In genomic region chr7:144938661-144939343, GRCm38 (mm10) we compare ENCODE assay signal across 8 mouse cellular contexts. TPM values are rescaled to one million over a fixed set of nuclear protein-coding genes. Genes with fewer than 3 reads are reported as not detected.
DNase-seq lines count a peak whose midpoint lies in the region; ATAC-seq lines count a peak whose summit lies in the region.

No protein-coding gene starts in this region.

- peaks cover 41% of the 10 kb centered on the region for H3K4me1 ChIP-seq in neural tube, embryonic 11.5 days (ENCODE audit: control insufficient read depth, insufficient read depth, low read length)
- peaks cover 63% of the 10 kb centered on the region for H3K4me1 ChIP-seq in embryonic facial prominence, embryonic 15.5 days
- peaks cover 29% of the 10 kb centered on the region for H3K4me1 ChIP-seq in intestine, embryonic 14.5 days (replicated peaks; ENCODE audit: control insufficient read depth, insufficient read depth, low read length)

- peak overlapping the region; percentile 85 for H3K27ac ChIP-seq in neural tube, embryonic 11.5 days (ENCODE audit: low read depth, low read length)
- peak overlapping the region; percentile 88 for H3K27ac ChIP-seq in embryonic facial prominence, embryonic 15.5 days (replicated peaks)
- H3K27ac ChIP-seq in intestine, embryonic 14.5 days (ENCODE audit: low read depth): peak overlapping the region; percentile 16

- under 1% methylated on average over 32 of the region's 32 CpGs for WGBS in neural tube, embryonic 11.5 days
- WGBS in embryonic facial prominence, embryonic 15.5 days: 0% methylated on average over 32 of the region's 32 CpGs
- WGBS in intestine, embryonic 14.5 days: 1% methylated on average over 32 of the region's 32 CpGs

- no peaks in the 10 kb centered on the region for H3K9me3 ChIP-seq in neural tube, embryonic 11.5 days (ENCODE audit: control insufficient read depth, low read length)
- no peaks in the 10 kb centered on the region for H3K9me3 ChIP-seq in embryonic facial prominence, embryonic 15.5 days (replicated peaks)
- H3K9me3 ChIP-seq in intestine, embryonic 14.5 days (ENCODE audit: control insufficient read depth, low read length): no peaks in the 10 kb centered on the region

- H3K9ac ChIP-seq in neural tube, embryonic 11.5 days (ENCODE audit: low read length): peak overlapping the region; percentile 83
- H3K9ac ChIP-seq in embryonic facial prominence, embryonic 15.5 days: peak overlapping the region; percentile 53
- H3K9ac ChIP-seq in intestine, embryonic 14.5 days (ENCODE audit: low read length): peak overlapping the region; percentile 27

- peak overlapping the region; percentile 62 for H3K4me3 ChIP-seq in neural tube, embryonic 11.5 days (ENCODE audit: low read depth, low read length)
- H3K4me3 ChIP-seq in embryonic facial prominence, embryonic 15.5 days (replicated peaks): peak overlapping the region; percentile 65
- H3K4me3 ChIP-seq in intestine, embryonic 14.5 days (ENCODE audit: low read depth, low read length): peak overlapping the region; percentile 44

- H3K4me2 ChIP-seq in neural tube, embryonic 11.5 days (ENCODE audit: low read depth): peak overlapping the region; percentile 86
- peak overlapping the region; percentile 95 for H3K4me2 ChIP-seq in embryonic facial prominence, embryonic 15.5 days (replicated peaks)
- peak overlapping the region; percentile 91 for H3K4me2 ChIP-seq in intestine, embryonic 14.5 days (ENCODE audit: low read length)

- no peak for ATAC-seq in neural tube, embryonic 11.5 days (ENCODE audit: insufficient read depth, low FRiP score, low TSS enrichment)
- no peak for ATAC-seq in embryonic facial prominence, embryonic 15.5 days (ENCODE audit: insufficient number of reproducible peaks, low FRiP score, low TSS enrichment, low read depth)
- no peak for ATAC-seq in intestine, embryonic 14.5 days (replicated peaks; ENCODE audit: low FRiP score, low TSS enrichment, low read depth)

- peaks cover 20% of the 10 kb centered on the region for H3K36me3 ChIP-seq in neural tube, embryonic 11.5 days (ENCODE audit: control insufficient read depth, insufficient read depth, low read length)
- peaks cover 27% of the 10 kb centered on the region for H3K36me3 ChIP-seq in embryonic facial prominence, embryonic 15.5 days
- peaks cover 28% of the 10 kb centered on the region for H3K36me3 ChIP-seq in intestine, embryonic 14.5 days (ENCODE audit: control insufficient read depth, insufficient read depth, low read length)

- H3K27me3 ChIP-seq in neural tube, embryonic 11.5 days (ENCODE audit: control insufficient read depth, insufficient read depth, low read length): peaks cover 4% of the 10 kb centered on the region; the same call in 1 of the 2 replicates
- no peaks in the 10 kb centered on the region for H3K27me3 ChIP-seq in embryonic facial prominence, embryonic 15.5 days
- H3K27me3 ChIP-seq in intestine, embryonic 14.5 days (replicated peaks; ENCODE audit: control insufficient read depth, insufficient read depth, low read length): peaks cover 6% of the 10 kb centered on the region

- no peak for DNase-seq in neural tube, embryonic 11.5 days (ENCODE audit: low spot score)
- no peak for DNase-seq in neural tube, embryonic 10.5 days (ENCODE audit: extremely low spot score, low spot score)
- DNase-seq in intestine, embryonic 14.5 days (ENCODE audit: low spot score): peak; percentile 60
- DNase-seq in lung, postnatal 10 days: peak; percentile 28
- no peak for DNase-seq in left cerebral cortex, adult 9 months (ENCODE audit: low spot score in 2 of 2)
- no peak for DNase-seq in right cerebral cortex, postnatal 4 days
- no peak for DNase-seq in spleen, adult 12 weeks (ENCODE audit: low spot score)

RNA-seq across cellular contexts. Expression of gene Ccnd1, which starts 0.9 kb away (rescaled TPM):
- 201 and 213 TPM in 2 replicates for polyA plus RNA-seq in neural tube, embryonic 11.5 days (2014; fragmentation: Nextera tagmentation; extraction: Ambion mirVana)
- 134 and 143 TPM in 2 replicates for polyA plus RNA-seq in embryonic facial prominence, embryonic 15.5 days (2015; fragmentation: Nextera tagmentation; extraction: Ambion mirVana)
- 83.8 and 94.8 TPM in 2 replicates for polyA plus RNA-seq in intestine, embryonic 14.5 days (2014; fragmentation: Nextera tagmentation; extraction: Ambion mirVana)

RNA-seq across cellular contexts. Expression of gene LTO1, which starts 23.9 kb away (rescaled TPM):
- polyA plus RNA-seq in neural tube, embryonic 11.5 days (2014; fragmentation: Nextera tagmentation; extraction: Ambion mirVana): 28.1 and 29.1 TPM in 2 replicates
- polyA plus RNA-seq in embryonic facial prominence, embryonic 15.5 days (2015; fragmentation: Nextera tagmentation; extraction: Ambion mirVana): 26.6 and 29.5 TPM in 2 replicates
- polyA plus RNA-seq in intestine, embryonic 14.5 days (2014; fragmentation: Nextera tagmentation; extraction: Ambion mirVana): 19.0 and 19.1 TPM in 2 replicates

RNA-seq across cellular contexts. Expression of gene Fgf15, which starts 42.5 kb away (rescaled TPM):
- 48.6 and 53.3 TPM in 2 replicates for polyA plus RNA-seq in neural tube, embryonic 11.5 days (2014; fragmentation: Nextera tagmentation; extraction: Ambion mirVana)
- 1.00 and 1.6 TPM in 2 replicates for polyA plus RNA-seq in embryonic facial prominence, embryonic 15.5 days (2015; fragmentation: Nextera tagmentation; extraction: Ambion mirVana)
- polyA plus RNA-seq in intestine, embryonic 14.5 days (2014; fragmentation: Nextera tagmentation; extraction: Ambion mirVana): not detected in 2 replicates

Comparison
In these comparisons a context has a peak if more than half of its experiments do, and no peak if none do; other contexts are left out.
1. DNase-seq: peak in intestine, embryonic 14.5 days (single experiment) and lung, postnatal 10 days (single experiment); none in neural tube, embryonic 11.5 days (single experiment), neural tube, embryonic 10.5 days (single experiment), left cerebral cortex, adult 9 months (0 of 2), right cerebral cortex, postnatal 4 days (single experiment) and spleen, adult 12 weeks (single experiment).
2. H3K27ac ChIP-seq: peak in every context shown above with its lines; median percentile 88 in embryonic facial prominence, embryonic 15.5 days; 85 in neural tube, embryonic 11.5 days; 16 in intestine, embryonic 14.5 days.
3. H3K9ac ChIP-seq: peak in every context shown above with its lines; median percentile 83 in neural tube, embryonic 11.5 days; 53 in embryonic facial prominence, embryonic 15.5 days; 27 in intestine, embryonic 14.5 days.
4. RNA of gene Fgf15, which starts 42.5 kb away (polyA plus RNA-seq): 48.6 to 53.3 TPM in neural tube, embryonic 11.5 days; 1.00 to 1.6 TPM in embryonic facial prominence, embryonic 15.5 days and not detected in intestine, embryonic 14.5 days; every median in the first group is over 10 times any median in the second.
5. Peak in every context shown above with its lines, with median percentiles within 50 percentile points of each other: H3K4me2 ChIP-seq and H3K4me3 ChIP-seq.